Mouse (Mus musculus) heart, embryonic 13.5 days (tissue): ENCODE results near the gene Gm11985. TPM values are rescaled to one million over a fixed set of nuclear protein-coding genes. Genes with fewer than 3 reads are reported as not detected.

ENCODE experiments used
- ATAC-seq: fragments of 200-750 bp; cut with Nextera tagmentation; 2 replicates; pipeline ENCODE4 v1.8.0; 2017; ENCODE audit warnings: moderate TSS enrichment; ENCODE audit not compliant: insufficient number of reproducible peaks, low FRiP score, low TSS enrichment; ENCODE audit errors: extremely low read depth
- H3K27ac ChIP-seq: fragments of 300-500 bp; sonication (generic); replicated peaks from 2 replicates; pipeline ENCODE4 v1.5.1; 2015; ENCODE audit warnings: moderate library complexity, mild to moderate bottlenecking, inconsistent platforms
- H3K27me3 ChIP-seq: fragments of 300-500 bp; sonication (generic); replicated peaks from 2 replicates; pipeline ENCODE4 v1.6.1; 2015; ENCODE audit warnings: mild to moderate bottlenecking, inconsistent platforms
- H3K36me3 ChIP-seq: fragments of 300-500 bp; sonication (generic); 2 replicates; pipeline ENCODE4 v1.6.1; 2015; ENCODE audit warnings: mild to moderate bottlenecking, inconsistent platforms
- H3K4me1 ChIP-seq: fragments of 300-500 bp; sonication (generic); 2 replicates; pipeline ENCODE4 v1.6.1; 2015; ENCODE audit warnings: inconsistent platforms
- H3K4me2 ChIP-seq: fragments of 300-500 bp; sonication (generic); 2 replicates; pipeline ENCODE4 v1.6.1; 2015; ENCODE audit warnings: inconsistent platforms, mild to moderate bottlenecking, moderate library complexity
- H3K4me3 ChIP-seq: fragments of 300-500 bp; sonication (generic); 2 replicates; pipeline ENCODE4 v1.5.1; 2015; ENCODE audit warnings: moderate library complexity, mild to moderate bottlenecking, inconsistent platforms
- H3K9ac ChIP-seq: fragments of 300-500 bp; sonication (generic); 2 replicates; pipeline ENCODE4 v1.6.1; 2015; ENCODE audit warnings: inconsistent platforms, mild to moderate bottlenecking, moderate library complexity
- H3K9me3 ChIP-seq: fragments of 300-500 bp; sonication (generic); 2 replicates; pipeline ENCODE4 v1.6.1; 2016; ENCODE audit warnings: inconsistent platforms
- WGBS: fragments of 180-500 bp; shearing (Covaris S2); methylation state at CpG from one replicate; pipeline ENCODE4 v1.1.7; 2015; ENCODE audit warnings: mixed read lengths; 5-methylcytosine and 5-hydroxymethylcytosine counted together
- polyA plus RNA-seq: library from polyadenylated mRNA; unstranded; fragments of >200 nt; fragmentation: Nextera tagmentation; extraction: Ambion mirVana; gene quantifications from 2 replicates; pipeline ENCODE4 v1.2.1, GENCODE M21; 2015

Gm11985 gene
- polyA plus RNA-seq, 1 experiment from 2014 or later: not detected

GRCm38 (mm10) chr11:7182409-7183042 lies 5.8 kb downstream of the Gm11985 start:
- no peak overlapping the region for H3K4me2 ChIP-seq
- H3K4me3 ChIP-seq: no peak overlapping the region
- WGBS: 42% methylated on average over 8 of the region's 8 CpGs
- H3K9ac ChIP-seq: no peak overlapping the region
- H3K27me3 ChIP-seq: 0 out of 2 replicates have a peak, but pooled peaks cover 4% of the 10 kb centered on the region
- H3K9me3 ChIP-seq: no peaks in the 10 kb centered on the region
- no peak for ATAC-seq
- H3K4me1 ChIP-seq: peaks cover 16% of the 10 kb centered on the region
- H3K27ac ChIP-seq: no peak overlapping the region
- no peaks in the 10 kb centered on the region for H3K36me3 ChIP-seq

DNA sequence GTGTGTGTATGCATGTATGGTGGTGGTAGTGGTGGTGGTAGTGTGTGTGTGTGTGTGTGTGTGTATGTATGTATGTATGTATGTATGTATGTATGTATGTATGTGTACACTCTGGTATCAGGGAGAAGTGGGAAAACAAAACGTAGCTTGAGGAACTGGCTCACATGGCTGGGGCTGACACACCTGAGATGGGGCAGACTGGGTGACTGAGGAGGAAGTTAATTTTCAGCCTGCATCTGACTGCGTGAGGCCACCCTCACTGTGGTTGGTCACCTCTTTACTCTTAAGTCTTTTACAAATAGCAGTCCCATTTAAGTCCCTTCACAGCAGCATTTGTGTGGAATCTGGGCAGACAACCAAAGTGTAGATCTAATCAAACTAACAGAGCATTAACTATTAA lies 9.1 kb downstream of the Gm11985 start:
- Histone ChIP-seq H3K9ac (no peak overlapping the region), H3K27ac (no peak overlapping the region), H3K4me3 (no peak overlapping the region), H3K27me3 (no peaks in the 10 kb centered on the region), H3K4me1 (peaks cover 6% of the 10 kb centered on the region; the same call in 1 of the 2 replicates), H3K4me2 (no peak overlapping the region), H3K36me3 (no peaks in the 10 kb centered on the region), H3K9me3 (no peaks in the 10 kb centered on the region)
- WGBS: 81% methylated on average over 2 of the region's 2 CpGs
- ATAC-seq: no peak

- H3K27me3 ChIP-seq: no peaks in the 10 kb centered on the region
- H3K4me1 ChIP-seq: peaks cover 6% of the 10 kb centered on the region; the same call in 1 of the 2 replicates
- H3K4me2 ChIP-seq: no peak overlapping the region
- no peak overlapping the region for H3K27ac ChIP-seq
- WGBS: 49% methylated on average over 4 of the region's 4 CpGs
- H3K9me3 ChIP-seq: no peaks in the 10 kb centered on the region
- no peak overlapping the region for H3K9ac ChIP-seq
- no peaks in the 10 kb centered on the region for H3K36me3 ChIP-seq
- ATAC-seq: no peak
- no peak overlapping the region for H3K4me3 ChIP-seq
These were observed 9.6 kb downstream of the Gm11985 start for GRCm38 (mm10) chr11:7178724-7179123.

- Histone ChIP-seq H3K9ac (no peak overlapping the region), H3K4me3 (no peak overlapping the region), H3K4me1 (peaks cover 3% of the 10 kb centered on the region; the same call in 1 of the 2 replicates), H3K27ac (no peak overlapping the region), H3K9me3 (no peaks in the 10 kb centered on the region), H3K36me3 (no peaks in the 10 kb centered on the region), H3K4me2 (no peak overlapping the region), H3K27me3 (no peaks in the 10 kb centered on the region)
- 74% methylated on average over 6 of the region's 6 CpGs for WGBS
- no peak for ATAC-seq
These were observed 14.7 kb downstream of the Gm11985 start for GRCm38 (mm10) chr11:7173664-7174063.

DNA sequence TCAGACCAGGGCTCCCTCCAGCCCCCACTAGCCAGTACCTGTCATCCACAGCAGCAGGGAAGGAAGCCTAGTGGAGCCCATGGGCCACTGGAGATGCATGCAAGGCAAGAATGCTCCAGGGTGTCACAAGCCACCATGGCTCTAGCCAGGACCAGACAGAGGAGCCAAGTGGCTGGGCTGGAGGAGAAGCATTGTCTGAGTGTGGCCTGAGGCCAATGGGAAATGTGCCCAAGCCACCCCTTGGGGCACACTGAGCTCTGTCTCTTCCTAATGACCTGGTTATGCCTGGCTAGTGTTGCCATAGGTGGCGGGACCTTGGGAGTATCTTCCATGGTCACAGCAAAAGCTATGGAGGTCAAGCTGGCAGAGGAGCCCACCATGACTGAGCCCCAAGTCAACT lies 18.7 kb downstream of the Gm11985 start:
- Histone ChIP-seq H3K9ac (no peak overlapping the region), H3K4me1 (no peaks in the 10 kb centered on the region), H3K27ac (no peak overlapping the region), H3K27me3 (no peaks in the 10 kb centered on the region), H3K4me2 (no peak overlapping the region), H3K4me3 (no peak overlapping the region), H3K36me3 (no peaks in the 10 kb centered on the region), H3K9me3 (no peaks in the 10 kb centered on the region)
- ATAC-seq: no peak
- WGBS: 93% methylated on average over 1 of the region's 1 CpGs

DNA sequence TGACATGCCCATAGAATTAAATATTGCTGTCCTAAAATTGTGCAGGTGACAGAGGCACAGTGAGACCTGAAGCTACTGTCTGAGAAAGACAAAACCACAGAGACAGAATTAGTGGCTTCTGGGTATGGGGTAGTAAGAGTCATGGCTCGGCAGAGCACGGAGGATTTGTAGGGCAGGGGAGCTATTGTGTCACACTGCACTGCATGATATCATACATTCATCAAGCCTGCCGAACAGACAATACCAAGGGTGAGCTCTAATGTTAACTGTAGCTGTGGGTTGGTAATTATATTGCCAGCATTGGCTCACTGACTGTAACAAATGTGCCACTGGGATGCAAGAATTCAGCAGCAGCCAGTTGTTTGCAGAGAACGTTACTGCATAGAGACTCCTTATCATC lies 24.0 kb downstream of the Gm11985 start:
- no peaks in the 10 kb centered on the region for H3K36me3 ChIP-seq
- ATAC-seq: no peak
- H3K27me3 ChIP-seq: no peaks in the 10 kb centered on the region
- no peak overlapping the region for H3K4me3 ChIP-seq
- H3K4me1 ChIP-seq: peaks cover 13% of the 10 kb centered on the region
- no peaks in the 10 kb centered on the region for H3K9me3 ChIP-seq
- H3K4me2 ChIP-seq: no peak overlapping the region
- 80% methylated on average over 4 of the region's 4 CpGs for WGBS
- no peak overlapping the region for H3K27ac ChIP-seq
- no peak overlapping the region for H3K9ac ChIP-seq

GRCm38 (mm10) chr11:7161502-7162174 lies 26.7 kb downstream of the Gm11985 start:
- 77% methylated on average over 8 of the region's 8 CpGs for WGBS
- Histone ChIP-seq H3K27ac (no peak overlapping the region), H3K4me2 (no peak overlapping the region), H3K4me3 (no peak overlapping the region), H3K4me1 (peaks cover 13% of the 10 kb centered on the region), H3K9me3 (no peaks in the 10 kb centered on the region), H3K9ac (no peak overlapping the region), H3K27me3 (no peaks in the 10 kb centered on the region), H3K36me3 (no peaks in the 10 kb centered on the region)
- ATAC-seq: no peak

GRCm38 (mm10) chr11:7160637-7161101 lies 27.7 kb downstream of the Gm11985 start:
- Histone ChIP-seq H3K9me3 (no peaks in the 10 kb centered on the region), H3K4me1 (peaks cover 13% of the 10 kb centered on the region), H3K9ac (no peak overlapping the region), H3K4me3 (no peak overlapping the region), H3K4me2 (no peak overlapping the region), H3K27me3 (no peaks in the 10 kb centered on the region), H3K36me3 (no peaks in the 10 kb centered on the region), H3K27ac (0 out of 2 replicates have a peak overlapping the region, but pooled peaks have one; percentile 9)
- 50% methylated on average over 4 of the region's 4 CpGs for WGBS
- no peak for ATAC-seq

DNA sequence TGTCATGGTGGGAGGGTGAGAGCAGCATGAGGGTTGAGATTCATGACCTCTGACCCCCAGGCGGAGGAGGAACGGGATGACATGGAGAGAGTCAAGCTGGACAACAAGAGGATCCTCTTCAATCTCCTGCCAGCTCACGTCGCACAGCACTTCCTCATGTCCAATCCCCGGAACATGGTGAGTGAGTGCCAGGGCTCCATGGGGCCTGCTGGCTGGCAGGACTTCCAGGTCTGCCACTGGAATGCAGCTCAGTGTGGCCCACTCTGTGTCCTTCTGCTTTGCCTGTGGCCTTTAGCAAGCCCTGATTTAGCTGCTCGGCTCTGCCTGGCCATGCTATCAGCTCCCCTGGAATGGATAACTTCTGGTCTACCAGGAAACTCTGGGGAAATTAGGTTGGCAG lies 28.2 kb downstream of the Gm11985 start:
- no peak overlapping the region for H3K9ac ChIP-seq
- H3K36me3 ChIP-seq: no peaks in the 10 kb centered on the region
- H3K27ac ChIP-seq: 0 out of 2 replicates have a peak overlapping the region, but pooled peaks have one; percentile 9

DNA sequence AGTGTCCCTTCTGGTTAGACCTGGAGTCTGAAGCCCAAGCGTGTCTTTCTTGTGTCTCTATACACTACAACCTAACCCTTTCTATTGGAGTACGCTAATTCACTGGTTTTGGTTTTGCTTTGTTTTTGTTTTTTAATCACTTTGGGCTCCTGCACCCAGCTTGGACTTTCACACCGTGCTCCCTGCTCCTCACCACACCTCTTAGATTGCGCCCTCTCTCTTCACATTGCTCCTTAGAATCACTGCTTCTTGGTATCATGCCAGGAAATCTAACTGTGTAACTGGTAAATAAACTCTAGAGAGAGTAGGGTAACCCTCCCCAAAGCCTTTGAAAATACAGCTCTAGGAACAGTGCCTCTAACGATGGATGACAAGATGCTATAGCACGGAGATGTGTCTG lies 30.2 kb downstream of the Gm11985 start:
- Histone ChIP-seq H3K4me2 (no peak overlapping the region), H3K27me3 (no peaks in the 10 kb centered on the region)

More for the DNA sequence above, 28.2 kb downstream of the Gm11985 start:
- 52% methylated on average over 6 of the region's 6 CpGs for WGBS
- no peak overlapping the region for H3K4me2 ChIP-seq
- no peak for ATAC-seq
- no peak overlapping the region for H3K4me3 ChIP-seq
- H3K9me3 ChIP-seq: no peaks in the 10 kb centered on the region
- H3K27me3 ChIP-seq: no peaks in the 10 kb centered on the region
- H3K4me1 ChIP-seq: peaks cover 13% of the 10 kb centered on the region

DNA sequence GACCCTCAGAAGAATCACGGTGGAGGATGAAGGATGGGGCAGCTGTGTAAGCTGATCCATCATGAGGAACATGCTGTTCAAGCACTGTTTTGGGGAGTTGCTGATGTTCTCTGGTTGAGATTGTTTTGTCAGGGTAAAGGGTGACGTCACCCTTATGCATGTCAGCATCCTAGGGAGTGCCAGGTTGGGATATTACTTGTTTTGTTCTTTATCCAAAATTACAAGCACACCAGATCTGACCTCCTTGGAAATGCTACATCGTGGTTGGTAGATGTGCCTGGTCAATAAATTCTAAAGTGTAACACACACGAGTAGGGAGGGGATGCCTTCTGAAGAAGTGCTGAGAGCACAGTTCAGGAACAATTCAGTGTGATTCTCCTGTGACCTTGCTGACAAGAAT lies 31.9 kb downstream of the Gm11985 start:
- WGBS: 60% methylated on average over 4 of the region's 4 CpGs
- Histone ChIP-seq H3K9ac (no peak overlapping the region), H3K27me3 (no peaks in the 10 kb centered on the region), H3K4me1 (peaks cover 13% of the 10 kb centered on the region), H3K9me3 (no peaks in the 10 kb centered on the region), H3K36me3 (no peaks in the 10 kb centered on the region), H3K4me2 (no peak overlapping the region), H3K4me3 (no peak overlapping the region), H3K27ac (no peak overlapping the region)
- ATAC-seq: no peak

More for the DNA sequence above, 30.2 kb downstream of the Gm11985 start:
- Histone ChIP-seq H3K9me3 (no peaks in the 10 kb centered on the region), H3K4me1 (peaks cover 13% of the 10 kb centered on the region), H3K36me3 (no peaks in the 10 kb centered on the region), H3K27ac (no peak overlapping the region), H3K4me3 (no peak overlapping the region), H3K9ac (no peak overlapping the region)
- 81% methylated on average over 6 of the region's 6 CpGs for WGBS
- no peak for ATAC-seq

- no peaks in the 10 kb centered on the region for H3K4me1 ChIP-seq
- WGBS: 82% methylated on average over 8 of the region's 8 CpGs
- no peak for ATAC-seq
- H3K9me3 ChIP-seq: no peaks in the 10 kb centered on the region
- no peak overlapping the region for H3K4me2 ChIP-seq
- no peak overlapping the region for H3K9ac ChIP-seq
- no peak overlapping the region for H3K4me3 ChIP-seq
- no peaks in the 10 kb centered on the region for H3K27me3 ChIP-seq
- no peak overlapping the region for H3K27ac ChIP-seq
- H3K36me3 ChIP-seq: no peaks in the 10 kb centered on the region
These were observed 35.3 kb downstream of the Gm11985 start for GRCm38 (mm10) chr11:7153081-7153480.
